Mouse (Mus musculus) duodenum, adult 2 months (tissue): ENCODE measurements around the gene Heg1. TPM values are rescaled to one million over a fixed set of nuclear protein-coding genes. Genes with fewer than 3 reads are reported as not detected.

Experiments used
- polyA plus RNA-seq: library from polyadenylated mRNA; depleted of rRNA; stranded (reverse); fragments of >200 nt; gene quantifications from 2 replicates; pipeline ENCODE4 v1.2.3, GENCODE M21; 2012; ENCODE audit warnings: low replicate concordance; rRNA removed

The Heg1 gene
- 3.3 and 8.3 TPM in 2 replicates for polyA plus RNA-seq

DNA sequence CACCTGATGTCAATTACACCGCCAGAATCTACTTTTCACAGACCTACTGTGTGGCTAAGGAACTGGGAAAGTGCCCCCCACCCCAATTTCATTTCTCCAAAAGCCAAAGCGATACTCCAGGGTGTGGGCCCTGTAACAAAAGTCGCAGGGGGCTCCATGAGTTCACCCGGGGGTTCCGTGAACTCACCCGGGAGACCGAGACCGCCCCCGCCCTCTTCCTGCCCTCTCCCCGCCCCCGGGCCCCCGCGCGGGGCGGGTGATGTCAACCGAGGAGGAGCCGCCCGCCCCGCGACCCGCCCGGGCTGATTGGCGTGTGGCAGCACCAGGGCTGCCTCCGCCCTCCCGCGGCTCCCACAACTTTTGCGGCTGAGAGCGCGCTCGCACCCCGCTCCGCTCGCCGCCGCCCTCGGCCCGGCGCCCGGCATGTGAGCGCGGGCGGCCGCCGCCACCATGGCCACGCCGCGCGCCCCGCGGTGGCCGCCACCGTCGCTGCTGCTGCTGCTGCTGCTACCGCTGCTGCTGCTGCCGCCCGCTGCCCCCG, at the start of gene Heg1:
Gene Heg1, plus strand, starts transcription at position 209 of the 541 bp plus-strand sequence.

GRCm38 (mm10) chr16:33793846-33794791, 109.9 kb downstream of the Heg1 start, which contains the start of gene Muc13:
Gene Muc13, plus strand, starts transcription at chr16:33794037.

Other genes starting within 250 kb of the Heg1 start
- gene Slc12a8, start 167.0 kb upstream of the Heg1 start, polyA plus RNA-seq: 32.1 and 42.7 TPM in 2 replicates
- 992 and 1,517 TPM in 2 replicates for gene Muc13, start 109.7 kb downstream of the Heg1 start, polyA plus RNA-seq
- gene Itgb5, start 145.3 kb downstream of the Heg1 start, polyA plus RNA-seq: 28.1 and 45.5 TPM in 2 replicates